Mouse (Mus musculus) liver, postnatal 0 days (tissue): ENCODE measurements around the gene Kansl2. TPM values are rescaled to one million over a fixed set of nuclear protein-coding genes. Genes with fewer than 3 reads are reported as not detected.

Experiments used
- ATAC-seq: fragments of 200-750 bp; cut with Nextera tagmentation; 2 replicates; pipeline ENCODE4 v1.8.0; 2017; ENCODE audit warnings: mild to moderate bottlenecking, moderate library complexity
- DNase-seq: peaks from one replicate; pipeline ENCODE4 v3.0.0-alpha.2; 2016
- H3K27ac ChIP-seq: fragments of 300-500 bp; sonication (generic); 2 replicates; pipeline ENCODE4 v1.5.1; 2014; ENCODE audit warnings: antibody characterized with exemption, moderate library complexity, mild to moderate bottlenecking, low read depth
- H3K27me3 ChIP-seq: fragments of 300-500 bp; sonication (generic); 2 replicates; pipeline ENCODE4 v1.6.1; 2014; ENCODE audit warnings: low read length, control low read depth, mixed read lengths; ENCODE audit not compliant: insufficient read depth
- H3K36me3 ChIP-seq: fragments of 300-500 bp; sonication (generic); replicated peaks from 2 replicates; pipeline ENCODE4 v1.6.1; 2014; ENCODE audit warnings: mild to moderate bottlenecking, control low read depth, low read length, moderate library complexity, mixed read lengths; ENCODE audit not compliant: insufficient read depth
- H3K4me1 ChIP-seq: fragments of 300-500 bp; sonication (generic); 2 replicates; pipeline ENCODE4 v1.6.1; 2014; ENCODE audit warnings: antibody characterized with exemption, mild to moderate bottlenecking, control low read depth; ENCODE audit not compliant: insufficient read depth
- H3K4me2 ChIP-seq: fragments of 300-500 bp; sonication (generic); 2 replicates; pipeline ENCODE4 v1.6.1; 2014; ENCODE audit warnings: low read depth, mild to moderate bottlenecking, low read length, moderate library complexity, mixed read lengths
- H3K4me3 ChIP-seq: fragments of 300-500 bp; sonication (generic); 2 replicates; pipeline ENCODE4 v1.5.1; 2014; ENCODE audit warnings: low read depth, low read length
- H3K9ac ChIP-seq: fragments of 300-500 bp; sonication (generic); replicated peaks from 2 replicates; pipeline ENCODE4 v1.6.1; 2014; ENCODE audit warnings: mild to moderate bottlenecking, moderate library complexity
- H3K9me3 ChIP-seq: fragments of 300-500 bp; sonication (generic); 2 replicates; pipeline ENCODE4 v1.6.1; 2016; ENCODE audit warnings: mild to moderate bottlenecking, control low read depth, low read length, mixed read lengths
- CTCF ChIP-seq: sonication (generic); IDR thresholded peaks from 2 replicates; pipeline ENCODE4 v1.5.1; 2016; ENCODE audit warnings: antibody characterized with exemption, low read depth
- EP300 ChIP-seq: IDR thresholded peaks from 2 replicates; pipeline ENCODE4 v1.6.1; 2016; ENCODE audit warnings: antibody characterized with exemption, low read depth, mild to moderate bottlenecking
- WGBS: fragments of 180-500 bp; shearing (Covaris S2); extraction: QIAGEN DNeasy Blood & Tissue Kit; methylation state at CpG from one replicate; pipeline ENCODE4 v1.1.7; 2014; ENCODE audit not compliant: insufficient replicate concordance; 5-methylcytosine and 5-hydroxymethylcytosine counted together
- polyA plus RNA-seq: library from polyadenylated mRNA; unstranded; fragments of >200 nt; fragmentation: Nextera tagmentation; extraction: Ambion mirVana; gene quantifications from 2 replicates; pipeline ENCODE4 v1.2.1, GENCODE M21; 2015

Kansl2 gene
- polyA plus RNA-seq, result 26.6 and 28.2 TPM in 2 replicates

GRCm38 (mm10) chr15:98533881-98534627, at the start of gene Kansl2:
TSS of gene Kansl2 (minus strand) at chr15:98534264.
- H3K27ac ChIP-seq, result peak within 1 kb of the TSS; percentile 99
- H3K9ac ChIP-seq, result peak within 1 kb of the TSS; percentile 84
- peaks cover 26% of the 10 kb centered on the region for H3K36me3 ChIP-seq
- 2% methylated on average over 69 of the region's 70 CpGs for WGBS
- H3K4me2 ChIP-seq, result peak within 1 kb of the TSS; percentile 93
- DNase-seq (peak; percentile 97), ATAC-seq (peak; percentile 99)
- H3K27me3 ChIP-seq, result no peaks in the 10 kb centered on the region
- peaks cover 14% of the 10 kb centered on the region for H3K4me1 ChIP-seq
- no peaks in the 10 kb centered on the region for H3K9me3 ChIP-seq
- TF ChIP-seq EP300, result peak; percentile 20; the same call in 1 of the 2 replicates
- TF ChIP-seq CTCF, result 0 out of 2 replicates have a peak, but pooled peaks have one; percentile 11
- peak within 1 kb of the TSS; percentile 73 for H3K4me3 ChIP-seq

- TF ChIP-seq CTCF (no peak), EP300 (no peak)
- Histone ChIP-seq H3K4me3 (no peak overlapping the region), H3K4me1 (peaks cover 17% of the 10 kb centered on the region; the same call in 1 of the 2 replicates), H3K9me3 (no peaks in the 10 kb centered on the region), H3K27me3 (no peaks in the 10 kb centered on the region), H3K4me2 (no peak overlapping the region), H3K36me3 (no peaks in the 10 kb centered on the region), H3K9ac (no peak overlapping the region), H3K27ac (no peak overlapping the region)
- WGBS, result 82% methylated on average over 8 of the region's 8 CpGs
- ATAC-seq (no peak), DNase-seq (no peak)
Measured at GRCm38 (mm10) chr15:98582996-98583395, 48.9 kb upstream of the Kansl2 start.

GRCm38 (mm10) chr15:98582410-98582809, 48.3 kb upstream of the Kansl2 start:
- no peaks in the 10 kb centered on the region for H3K9me3 ChIP-seq
- peaks cover 11% of the 10 kb centered on the region; the same call in 1 of the 2 replicates for H3K4me1 ChIP-seq
- no peaks in the 10 kb centered on the region for H3K36me3 ChIP-seq
- H3K4me2 ChIP-seq, result no peak overlapping the region
- no peak overlapping the region for H3K27ac ChIP-seq
- no peaks in the 10 kb centered on the region for H3K27me3 ChIP-seq
- TF ChIP-seq CTCF (no peak), EP300 (no peak)
- no peak overlapping the region for H3K4me3 ChIP-seq
- no peak overlapping the region for H3K9ac ChIP-seq
- ATAC-seq (no peak), DNase-seq (peak; percentile 35)
- 72% methylated on average over 8 of the region's 8 CpGs for WGBS

GRCm38 (mm10) chr15:98579795-98580464, 45.9 kb upstream of the Kansl2 start:
- H3K27ac ChIP-seq, result no peak overlapping the region
- H3K36me3 ChIP-seq, result no peaks in the 10 kb centered on the region
- H3K9me3 ChIP-seq, result no peaks in the 10 kb centered on the region
- 43% methylated on average over 5 of the region's 5 CpGs for WGBS
- 0 out of 2 replicates have a peak, but pooled peaks cover 1% of the 10 kb centered on the region for H3K4me1 ChIP-seq
- H3K9ac ChIP-seq, result no peak overlapping the region
- TF ChIP-seq EP300 (no peak), CTCF (peak; percentile 96)
- no peak overlapping the region for H3K4me3 ChIP-seq
- DNase-seq (peak; percentile 84), ATAC-seq (peak; percentile 81)
- H3K4me2 ChIP-seq, result no peak overlapping the region
- H3K27me3 ChIP-seq, result no peaks in the 10 kb centered on the region

GRCm38 (mm10) chr15:98579310-98579709, 45.2 kb upstream of the Kansl2 start:
- H3K9me3 ChIP-seq, result no peaks in the 10 kb centered on the region
- no peaks in the 10 kb centered on the region for H3K4me1 ChIP-seq
- no peak for TF ChIP-seq CTCF
- no peak for TF ChIP-seq EP300
- H3K27me3 ChIP-seq, result no peaks in the 10 kb centered on the region
- no peak overlapping the region for H3K27ac ChIP-seq
- H3K4me3 ChIP-seq, result no peak overlapping the region
- DNase-seq (no peak), ATAC-seq (no peak)
- no peak overlapping the region for H3K4me2 ChIP-seq
- no peaks in the 10 kb centered on the region for H3K36me3 ChIP-seq
- no peak overlapping the region for H3K9ac ChIP-seq
- 72% methylated on average over 2 of the region's 2 CpGs for WGBS

- Histone ChIP-seq H3K4me2 (no peak overlapping the region), H3K36me3 (no peaks in the 10 kb centered on the region), H3K27ac (no peak overlapping the region), H3K4me3 (no peak overlapping the region), H3K9ac (no peak overlapping the region), H3K9me3 (no peaks in the 10 kb centered on the region), H3K27me3 (no peaks in the 10 kb centered on the region), H3K4me1 (peaks cover 9% of the 10 kb centered on the region)
- no peak for ATAC-seq
- DNase-seq, result no peak
- no peak for TF ChIP-seq CTCF
- no peak for TF ChIP-seq EP300
- 75% methylated on average over 4 of the region's 4 CpGs for WGBS
Measured at GRCm38 (mm10) chr15:98573293-98573692, 39.2 kb upstream of the Kansl2 start.
